Mouse (Mus musculus): Measurements from ENCODE around the gene Gm8212. TPM values are rescaled to one million over a fixed set of nuclear protein-coding genes. Genes with fewer than 3 reads are reported as not detected.
"Not testable (repeated sequence)": the region's sequence is repeated elsewhere in the genome, so short reads cannot be mapped to it uniquely, and the experiment has no call there.

Gm8212 gene
- not detected in 2 replicates for polyA plus RNA-seq (2016; fragmentation: Nextera tagmentation; extraction: Ambion mirVana)

DNA sequence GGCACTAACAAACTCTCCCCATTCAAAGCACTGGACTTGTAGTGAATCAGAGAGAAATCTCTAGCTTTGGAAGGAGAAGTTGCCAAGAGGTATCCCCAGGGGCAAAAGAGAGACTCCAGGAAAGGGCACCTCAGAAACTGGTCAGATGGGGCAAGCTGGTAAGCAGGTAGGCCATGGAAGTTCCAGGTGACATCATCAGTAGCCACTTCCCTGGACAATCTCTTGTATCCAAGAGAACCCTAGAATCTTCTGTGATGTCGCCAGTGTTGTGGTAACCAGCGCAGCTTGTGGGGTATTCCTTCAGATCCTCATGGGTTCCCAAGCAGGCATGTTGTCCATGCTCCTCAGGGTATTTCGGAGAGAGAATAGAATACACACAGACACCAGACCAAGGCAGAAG lies at the start of gene Gm8212:
Gm8212 (plus strand) TSS at position 301 of the 400 bp plus-strand sequence.
- H3K9me3 ChIP-seq (replicated peaks); H3K27me3 ChIP-seq (ENCODE audit: low read depth, poor library complexity, severe bottlenecking); H3K36me3 ChIP-seq; DNase-seq (ENCODE audit: low spot score); H3K4me3 ChIP-seq; H3K4me1 ChIP-seq; H3K27ac ChIP-seq (replicated peaks): not testable (repeated sequence)
- WGBS, result 85% methylated on average over 2 of the region's 3 CpGs

DNA sequence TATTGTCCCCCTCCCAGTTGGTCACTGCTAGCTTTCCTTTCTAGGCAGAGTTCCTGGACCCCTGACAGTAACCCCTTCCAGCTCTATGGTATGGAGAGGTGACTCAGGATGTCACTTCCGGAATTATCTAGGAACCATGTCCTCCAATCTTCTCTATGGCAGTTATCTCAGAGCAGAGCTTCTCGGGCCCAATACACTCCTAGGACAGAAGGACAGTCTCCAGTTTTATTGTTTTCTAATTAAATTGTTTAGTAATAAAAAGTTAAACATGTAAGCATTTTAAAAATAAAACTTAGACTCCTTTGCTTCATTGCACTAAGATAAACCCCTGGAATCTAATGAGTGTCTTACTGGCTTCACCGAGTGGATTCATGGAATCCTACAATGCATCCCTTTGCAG lies 15.7 kb downstream of the Gm8212 start, which contains the start of gene 4930503E14Rik:
4930503E14Rik (minus strand) TSS at position 101 of the 400 bp plus-strand sequence.
- not testable (repeated sequence) for H3K27ac ChIP-seq (replicated peaks); H3K4me1 ChIP-seq; H3K36me3 ChIP-seq; H3K4me3 ChIP-seq; H3K9me3 ChIP-seq (replicated peaks); DNase-seq (ENCODE audit: low spot score); H3K27me3 ChIP-seq (ENCODE audit: low read depth, poor library complexity, severe bottlenecking)
- 93% methylated on average over 3 of the region's 3 CpGs for WGBS

DNA sequence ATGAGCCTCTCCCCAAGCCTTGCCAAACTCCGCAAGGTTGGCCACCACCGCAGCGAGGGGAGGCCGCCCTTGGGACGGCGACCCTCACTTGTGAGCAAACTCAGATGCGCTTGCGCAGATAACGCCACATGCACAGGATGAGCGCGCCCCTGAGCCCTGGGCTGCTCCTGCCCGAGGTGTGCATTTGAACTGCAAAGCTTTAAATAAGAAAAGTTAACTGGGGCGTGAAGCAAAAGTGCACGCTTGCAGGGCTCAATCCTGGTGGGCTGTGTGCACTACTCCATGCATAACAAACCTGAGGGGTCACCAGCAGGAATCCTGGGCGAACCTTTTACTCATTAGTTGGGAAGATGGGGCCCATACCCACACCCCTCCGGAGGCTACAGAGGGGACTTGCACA lies 50.6 kb downstream of the Gm8212 start:
- no peak for DNase-seq (ENCODE audit: low spot score)
- no peaks in the 10 kb centered on the region for H3K36me3 ChIP-seq
- H3K4me1 ChIP-seq, result no peaks in the 10 kb centered on the region
- no peaks in the 10 kb centered on the region for H3K27me3 ChIP-seq (ENCODE audit: low read depth, poor library complexity, severe bottlenecking)
- H3K9me3 ChIP-seq (replicated peaks), result peaks cover 23% of the 10 kb centered on the region; the same call in 1 of the 2 replicates
- no peak overlapping the region for H3K4me3 ChIP-seq
- no peak overlapping the region for H3K27ac ChIP-seq (replicated peaks)
- 91% methylated on average over 16 of the region's 16 CpGs for WGBS

Other genes starting within 250 kb of the Gm8212 start
- gene Ang5, start 240.6 kb upstream of the Gm8212 start, polyA plus RNA-seq (2016; fragmentation: Nextera tagmentation; extraction: Ambion mirVana), result not detected in 2 replicates
- not detected in 2 replicates for gene Ang6, start 195.4 kb upstream of the Gm8212 start, polyA plus RNA-seq (2016; fragmentation: Nextera tagmentation; extraction: Ambion mirVana)
- not detected in 2 replicates for gene Ear2, start 95.0 kb upstream of the Gm8212 start, polyA plus RNA-seq (2016; fragmentation: Nextera tagmentation; extraction: Ambion mirVana)
- not detected in 2 replicates for gene Gm3327, start 73.8 kb upstream of the Gm8212 start, polyA plus RNA-seq (2016; fragmentation: Nextera tagmentation; extraction: Ambion mirVana)
- gene 4930503E14Rik, start 15.6 kb downstream of the Gm8212 start, polyA plus RNA-seq (2016; fragmentation: Nextera tagmentation; extraction: Ambion mirVana), result not detected in 2 replicates
- gene Gm8220, start 87.9 kb downstream of the Gm8212 start, polyA plus RNA-seq (2016; fragmentation: Nextera tagmentation; extraction: Ambion mirVana), result not detected in 2 replicates
- gene Gm5930, start 140.9 kb downstream of the Gm8212 start, polyA plus RNA-seq (2016; fragmentation: Nextera tagmentation; extraction: Ambion mirVana), result not detected in 2 replicates
- gene Gm8229, start 167.7 kb downstream of the Gm8212 start, polyA plus RNA-seq (2016; fragmentation: Nextera tagmentation; extraction: Ambion mirVana), result not detected in 2 replicates
- gene Gm3371, start 213.0 kb downstream of the Gm8212 start, polyA plus RNA-seq (2016; fragmentation: Nextera tagmentation; extraction: Ambion mirVana), result not detected in 2 replicates
- gene Gm8232, start 236.0 kb downstream of the Gm8212 start, polyA plus RNA-seq (2016; fragmentation: Nextera tagmentation; extraction: Ambion mirVana), result not detected in 2 replicates